Mouse (Mus musculus): ENCODE measurements around the gene Alcam. TPM values are rescaled to one million over a fixed set of nuclear protein-coding genes. Genes with fewer than 3 reads are reported as not detected.

The Alcam gene
- polyA plus RNA-seq, 1 experiment: 13.1 TPM

- TF ChIP-seq MYOG (IDR thresholded peaks at IDR 0.05; ENCODE audit: control insufficient read depth in 1 of 3, insufficient read depth in 1 of 3, insufficient read length in 2 of 3, low read depth in 2 of 3): no peak
- TF ChIP-seq CEBPB (IDR thresholded peaks at IDR 0.05; ENCODE audit: insufficient read depth, poor library complexity, severe bottlenecking): no peak
- no peak for TF ChIP-seq E2F4 (IDR thresholded peaks at IDR 0.05; ENCODE audit: insufficient read depth)
- no peak for TF ChIP-seq REST (IDR thresholded peaks at IDR 0.05; ENCODE audit: insufficient read depth, insufficient read length)
- TF ChIP-seq USF1 (IDR thresholded peaks at IDR 0.05; ENCODE audit: low read depth): no peak
- no peak for TF ChIP-seq MAX (IDR thresholded peaks at IDR 0.05; ENCODE audit: low read depth)
- no peak for TF ChIP-seq TCF12 (IDR thresholded peaks at IDR 0.05; ENCODE audit: insufficient read depth, poor library complexity, severe bottlenecking)
- TF ChIP-seq POLR2AphosphoS2 (IDR thresholded peaks at IDR 0.05; ENCODE audit: insufficient read length, low read depth): no peak
- TF ChIP-seq SRF (IDR thresholded peaks at IDR 0.05; ENCODE audit: control insufficient read depth, insufficient read length, low read depth): no peak
- TF ChIP-seq POLR2A (IDR thresholded peaks at IDR 0.05; ENCODE audit: insufficient read length, low read depth): no peak
- no peak for TF ChIP-seq MYOD1 (IDR thresholded peaks at IDR 0.05; ENCODE audit: control insufficient read depth in 1 of 3, insufficient read length in 2 of 3, low read depth in 2 of 3)
- TF ChIP-seq TCF3 (IDR thresholded peaks at IDR 0.05; ENCODE audit: insufficient read length, low read depth): no peak
- Histone ChIP-seq H3K4me2 (ENCODE audit: low read depth) (no peak overlapping the region), H3K36me3 (ENCODE audit: control insufficient read depth, insufficient read depth) (no peaks in the 10 kb centered on the region), H3K27me3 (ENCODE audit: control insufficient read depth, insufficient read depth, insufficient read length) (no peaks in the 10 kb centered on the region), H3ac (ENCODE audit: control insufficient read depth, insufficient read length) (no peak overlapping the region), H3K4me3 (no peak overlapping the region), H3K79me2 (ENCODE audit: control insufficient read depth, insufficient read depth) (no peaks in the 10 kb centered on the region)
Measured at GRCm38 (mm10) chr16:52262582-52262981, 191.3 kb downstream of the Alcam start.

- H3K27me3 ChIP-seq (ENCODE audit: control insufficient read depth, insufficient read depth, insufficient read length): no peaks in the 10 kb centered on the region
- TF ChIP-seq REST (IDR thresholded peaks at IDR 0.05; ENCODE audit: insufficient read depth, insufficient read length) (no peak), MYOG (IDR thresholded peaks at IDR 0.05; ENCODE audit: control insufficient read depth in 1 of 3, insufficient read depth in 1 of 3, insufficient read length in 2 of 3, low read depth in 2 of 3) (no peak), MYOD1 (IDR thresholded peaks at IDR 0.05; ENCODE audit: control insufficient read depth in 1 of 3, insufficient read length in 2 of 3, low read depth in 2 of 3) (no peak), USF1 (IDR thresholded peaks at IDR 0.05; ENCODE audit: low read depth) (no peak)
- H3K4me3 ChIP-seq: no peak overlapping the region
- H3K36me3 ChIP-seq (ENCODE audit: control insufficient read depth, insufficient read depth): no peaks in the 10 kb centered on the region
- H3ac ChIP-seq (ENCODE audit: control insufficient read depth, insufficient read length): no peak overlapping the region
- no peaks in the 10 kb centered on the region for H3K79me2 ChIP-seq (ENCODE audit: control insufficient read depth, insufficient read depth)
- no peak overlapping the region for H3K4me2 ChIP-seq (ENCODE audit: low read depth)
Measured at GRCm38 (mm10) chr16:52261755-52262154, 192.1 kb downstream of the Alcam start.

- no peak for TF ChIP-seq E2F4 (IDR thresholded peaks at IDR 0.05; ENCODE audit: insufficient read depth)
- no peak for TF ChIP-seq MYOD1 (IDR thresholded peaks at IDR 0.05; ENCODE audit: control insufficient read depth in 1 of 3, insufficient read length in 2 of 3, low read depth in 2 of 3)
- TF ChIP-seq POLR2A (IDR thresholded peaks at IDR 0.05; ENCODE audit: insufficient read length, low read depth): no peak
- TF ChIP-seq TCF3 (IDR thresholded peaks at IDR 0.05; ENCODE audit: insufficient read length, low read depth): no peak
- TF ChIP-seq CEBPB (IDR thresholded peaks at IDR 0.05; ENCODE audit: insufficient read depth, poor library complexity, severe bottlenecking): no peak
- no peak for TF ChIP-seq POLR2AphosphoS2 (IDR thresholded peaks at IDR 0.05; ENCODE audit: insufficient read length, low read depth)
- TF ChIP-seq SRF (IDR thresholded peaks at IDR 0.05; ENCODE audit: control insufficient read depth, insufficient read length, low read depth): no peak
- TF ChIP-seq TCF12 (IDR thresholded peaks at IDR 0.05; ENCODE audit: insufficient read depth, poor library complexity, severe bottlenecking): no peak
- no peak for TF ChIP-seq MYOG (IDR thresholded peaks at IDR 0.05; ENCODE audit: control insufficient read depth in 1 of 3, insufficient read depth in 1 of 3, insufficient read length in 2 of 3, low read depth in 2 of 3)
- TF ChIP-seq MAX (IDR thresholded peaks at IDR 0.05; ENCODE audit: low read depth): no peak
- TF ChIP-seq USF1 (IDR thresholded peaks at IDR 0.05; ENCODE audit: low read depth): no peak
- TF ChIP-seq REST (IDR thresholded peaks at IDR 0.05; ENCODE audit: insufficient read depth, insufficient read length): no peak
- no peak overlapping the region for H3K4me2 ChIP-seq (ENCODE audit: low read depth)
- H3K27me3 ChIP-seq (ENCODE audit: control insufficient read depth, insufficient read depth, insufficient read length): no peaks in the 10 kb centered on the region
- H3K4me3 ChIP-seq: no peak overlapping the region
- no peaks in the 10 kb centered on the region for H3K79me2 ChIP-seq (ENCODE audit: control insufficient read depth, insufficient read depth)
- no peak overlapping the region for H3ac ChIP-seq (ENCODE audit: control insufficient read depth, insufficient read length)
- no peaks in the 10 kb centered on the region for H3K36me3 ChIP-seq (ENCODE audit: control insufficient read depth, insufficient read depth)
Measured at GRCm38 (mm10) chr16:52250935-52251334, 202.9 kb downstream of the Alcam start.

GRCm38 (mm10) chr16:52250196-52250595 is 203.7 kb downstream of the Alcam start:
- H3K4me3 ChIP-seq: no peak overlapping the region
- no peak overlapping the region for H3ac ChIP-seq (ENCODE audit: control insufficient read depth, insufficient read length)
- no peaks in the 10 kb centered on the region for H3K79me2 ChIP-seq (ENCODE audit: control insufficient read depth, insufficient read depth)
- no peaks in the 10 kb centered on the region for H3K36me3 ChIP-seq (ENCODE audit: control insufficient read depth, insufficient read depth)
- no peaks in the 10 kb centered on the region for H3K27me3 ChIP-seq (ENCODE audit: control insufficient read depth, insufficient read depth, insufficient read length)
- H3K4me2 ChIP-seq (ENCODE audit: low read depth): no peak overlapping the region
- TF ChIP-seq MYOG (IDR thresholded peaks at IDR 0.05; ENCODE audit: control insufficient read depth in 1 of 3, insufficient read depth in 1 of 3, insufficient read length in 2 of 3, low read depth in 2 of 3): no peak
- TF ChIP-seq REST (IDR thresholded peaks at IDR 0.05; ENCODE audit: insufficient read depth, insufficient read length): no peak
- no peak for TF ChIP-seq POLR2AphosphoS2 (IDR thresholded peaks at IDR 0.05; ENCODE audit: insufficient read length, low read depth)
- no peak for TF ChIP-seq USF1 (IDR thresholded peaks at IDR 0.05; ENCODE audit: low read depth)
- no peak for TF ChIP-seq E2F4 (IDR thresholded peaks at IDR 0.05; ENCODE audit: insufficient read depth)
- no peak for TF ChIP-seq SRF (IDR thresholded peaks at IDR 0.05; ENCODE audit: control insufficient read depth, insufficient read length, low read depth)
- no peak for TF ChIP-seq TCF12 (IDR thresholded peaks at IDR 0.05; ENCODE audit: insufficient read depth, poor library complexity, severe bottlenecking)
- no peak for TF ChIP-seq MAX (IDR thresholded peaks at IDR 0.05; ENCODE audit: low read depth)
- no peak for TF ChIP-seq MYOD1 (IDR thresholded peaks at IDR 0.05; ENCODE audit: control insufficient read depth in 1 of 3, insufficient read length in 2 of 3, low read depth in 2 of 3)
- TF ChIP-seq POLR2A (IDR thresholded peaks at IDR 0.05; ENCODE audit: insufficient read length, low read depth): no peak
- TF ChIP-seq TCF3 (IDR thresholded peaks at IDR 0.05; ENCODE audit: insufficient read length, low read depth): no peak
- TF ChIP-seq CEBPB (IDR thresholded peaks at IDR 0.05; ENCODE audit: insufficient read depth, poor library complexity, severe bottlenecking): no peak

All from myocyte (in vitro differentiated cells).